Mouse (Mus musculus) midbrain, embryonic 14.5 days (tissue): ENCODE data around the gene Kcnh6. TPM values are rescaled to one million over a fixed set of nuclear protein-coding genes. Genes with fewer than 3 reads are reported as not detected.
A peak's percentile ranks its signal among the peaks of the same experiment; 100 is the strongest.

Source experiments
- ATAC-seq: fragments of 200-750 bp; cut with Nextera tagmentation; 2 replicates; pipeline ENCODE4 v1.8.0; 2017; ENCODE audit warnings: moderate number of reproducible peaks, moderate library complexity; ENCODE audit not compliant: low FRiP score, low TSS enrichment
- DNase-seq: peaks from one replicate; pipeline ENCODE4 v3.0.0-alpha.2; 2015
- H3K27ac ChIP-seq: fragments of 300-500 bp; sonication (generic); replicated peaks from 2 replicates; pipeline ENCODE4 v1.5.1; 2014; ENCODE audit warnings: mild to moderate bottlenecking, low read depth, low read length, moderate library complexity
- H3K27me3 ChIP-seq: fragments of 300-500 bp; sonication (generic); 2 replicates; pipeline ENCODE4 v1.6.1; 2014; ENCODE audit warnings: low read length, control low read depth, mixed read lengths; ENCODE audit not compliant: control insufficient read depth, insufficient read depth
- H3K36me3 ChIP-seq: fragments of 300-500 bp; sonication (generic); 2 replicates; pipeline ENCODE4 v1.6.1; 2014; ENCODE audit warnings: low read length, control low read depth; ENCODE audit not compliant: control insufficient read depth, insufficient read depth
- H3K4me1 ChIP-seq: fragments of 300-500 bp; sonication (generic); 2 replicates; pipeline ENCODE4 v1.6.1; 2014; ENCODE audit warnings: mild to moderate bottlenecking, antibody characterized with exemption, low read length, control low read depth; ENCODE audit not compliant: control insufficient read depth, insufficient read depth
- H3K4me2 ChIP-seq: fragments of 300-500 bp; sonication (generic); 2 replicates; pipeline ENCODE4 v1.6.1; 2014; ENCODE audit warnings: mild to moderate bottlenecking, low read length, moderate library complexity
- H3K4me3 ChIP-seq: fragments of 300-500 bp; sonication (generic); replicated peaks from 2 replicates; pipeline ENCODE4 v1.5.1; 2014; ENCODE audit warnings: low read depth, low read length
- H3K9ac ChIP-seq: fragments of 300-500 bp; sonication (generic); replicated peaks from 2 replicates; pipeline ENCODE4 v1.6.1; 2014; ENCODE audit warnings: mild to moderate bottlenecking, low read length, moderate library complexity
- H3K9me3 ChIP-seq: fragments of 300-500 bp; sonication (generic); 2 replicates; pipeline ENCODE4 v1.6.1; 2016; ENCODE audit warnings: low read length, control low read depth, mixed read lengths; ENCODE audit not compliant: control insufficient read depth
- WGBS: fragments of 180-500 bp; shearing (Covaris S2); extraction: QIAGEN DNeasy Blood & Tissue Kit; methylation state at CpG from one replicate; pipeline ENCODE4 v1.1.7; 2014; 5-methylcytosine and 5-hydroxymethylcytosine counted together
- polyA plus RNA-seq: library from polyadenylated mRNA; unstranded; fragments of >200 nt; fragmentation: Nextera tagmentation; extraction: Ambion mirVana; gene quantifications from 2 replicates; pipeline ENCODE4 v1.2.1, GENCODE M21; 2014

Gene Kcnh6
- polyA plus RNA-seq, 1 experiment from 2014 or later: 1.00 TPM

DNA sequence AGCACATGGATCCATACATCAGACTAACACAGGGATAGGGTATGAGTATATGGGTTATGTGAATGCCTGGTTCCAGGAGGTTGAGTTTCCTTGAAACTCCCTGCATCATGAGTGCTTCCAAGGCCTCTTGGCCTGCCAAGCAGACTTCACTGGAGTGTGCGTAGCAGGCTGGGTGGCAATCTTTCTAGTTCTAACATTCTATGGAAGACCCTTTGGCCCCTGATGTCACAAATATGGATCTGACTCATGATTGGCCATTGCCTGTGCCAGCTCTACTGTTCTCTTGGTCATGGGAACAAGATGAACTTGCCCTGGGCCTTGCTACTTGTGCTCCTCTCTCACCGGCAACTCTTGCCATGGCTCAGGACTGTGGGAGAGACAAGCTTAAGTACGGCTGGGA, 13.5 kb upstream of the Kcnh6 start, which contains the start of gene Ace3:
Ace3 (plus strand) TSS at position 301 of the 400 bp plus-strand sequence.
- no peak for DNase-seq
- no peak within 1 kb of the TSS for H3K9ac ChIP-seq
- H3K4me1 ChIP-seq: no peaks in the 10 kb centered on the region
- WGBS: 95% methylated on average over 3 of the region's 3 CpGs
- no peak within 1 kb of the TSS for H3K4me2 ChIP-seq
- ATAC-seq: no peak
- H3K9me3 ChIP-seq: no peaks in the 10 kb centered on the region
- no peaks in the 10 kb centered on the region for H3K27me3 ChIP-seq
- no peak within 1 kb of the TSS for H3K27ac ChIP-seq
- H3K36me3 ChIP-seq: no peaks in the 10 kb centered on the region
- no peak within 1 kb of the TSS for H3K4me3 ChIP-seq

DNA sequence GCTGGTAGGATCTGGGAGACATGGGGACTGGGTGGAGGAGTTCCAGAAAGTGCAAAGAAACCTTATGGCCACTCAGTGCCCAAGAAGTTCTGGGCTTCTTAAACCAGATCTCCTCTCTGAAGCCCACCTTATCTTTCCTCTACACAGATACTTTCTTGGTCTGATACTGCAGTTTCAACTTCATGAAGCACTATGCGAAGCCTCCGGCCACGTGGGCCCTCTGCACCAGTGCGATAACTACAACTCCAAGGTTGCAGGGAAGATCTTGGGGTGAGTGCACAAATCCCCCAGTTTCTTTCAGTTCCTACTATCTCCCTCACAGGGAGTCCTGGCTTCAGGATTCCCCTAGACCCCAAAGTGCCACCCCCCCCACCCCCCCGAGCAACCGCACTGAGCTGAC, 7.9 kb upstream of the Kcnh6 start:
- Histone ChIP-seq H3K4me3 (no peak overlapping the region), H3K9ac (no peak overlapping the region), H3K9me3 (no peaks in the 10 kb centered on the region), H3K4me1 (no peaks in the 10 kb centered on the region), H3K4me2 (no peak overlapping the region), H3K27ac (no peak overlapping the region), H3K36me3 (no peaks in the 10 kb centered on the region), H3K27me3 (no peaks in the 10 kb centered on the region)
- WGBS: 94% methylated on average over 6 of the region's 6 CpGs
- DNase-seq (no peak), ATAC-seq (no peak)

DNA sequence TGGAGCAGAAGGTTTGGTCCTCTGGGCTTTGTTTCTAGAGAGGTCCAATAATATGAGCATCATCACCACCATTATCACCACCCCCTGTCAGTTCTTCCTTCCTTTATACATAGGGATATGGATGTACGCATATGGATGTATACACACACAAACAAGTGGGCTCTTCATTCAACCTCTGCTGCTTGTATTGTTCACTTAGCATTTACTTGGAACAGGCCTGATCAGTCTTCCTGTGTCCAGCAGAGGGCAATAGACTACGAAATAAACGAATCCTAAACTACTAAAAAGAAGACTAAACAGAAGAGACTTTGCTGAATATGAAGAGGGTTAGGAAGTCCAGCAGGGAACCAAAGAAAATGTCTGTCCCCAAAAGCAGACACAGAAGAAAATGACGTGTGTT, 6.2 kb upstream of the Kcnh6 start:
- H3K27ac ChIP-seq: no peak overlapping the region
- DNase-seq (peak; percentile 62), ATAC-seq (no peak)
- no peaks in the 10 kb centered on the region for H3K27me3 ChIP-seq
- no peaks in the 10 kb centered on the region for H3K9me3 ChIP-seq
- H3K4me3 ChIP-seq: no peak overlapping the region
- H3K4me1 ChIP-seq: no peaks in the 10 kb centered on the region
- H3K36me3 ChIP-seq: no peaks in the 10 kb centered on the region
- 48% methylated on average over 4 of the region's 4 CpGs for WGBS
- H3K4me2 ChIP-seq: no peak overlapping the region
- H3K9ac ChIP-seq: no peak overlapping the region

DNA sequence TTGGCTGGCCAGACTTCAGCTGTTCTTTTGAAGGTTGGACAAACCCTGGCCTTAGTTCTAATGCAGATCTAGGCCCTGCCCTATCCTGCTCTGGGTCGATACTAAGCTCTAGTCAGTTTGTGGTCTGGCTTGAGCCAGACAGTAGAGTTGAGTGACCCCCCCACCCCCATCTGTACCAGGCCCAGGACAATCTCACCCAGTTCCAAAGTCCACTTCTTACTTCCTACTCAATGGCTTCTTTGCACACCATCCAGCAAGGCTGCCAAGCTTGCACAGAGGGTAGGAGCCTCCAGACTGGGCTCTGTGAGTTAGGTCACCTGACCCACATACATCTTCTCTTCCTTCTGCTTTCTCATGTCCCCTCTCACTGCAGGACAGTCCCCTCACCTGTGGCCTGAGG, 3.3 kb upstream of the Kcnh6 start:
- no peaks in the 10 kb centered on the region for H3K27me3 ChIP-seq
- no peak overlapping the region for H3K4me3 ChIP-seq
- H3K36me3 ChIP-seq: no peaks in the 10 kb centered on the region
- H3K27ac ChIP-seq: no peak overlapping the region
- DNase-seq (no peak), ATAC-seq (no peak)
- H3K9me3 ChIP-seq: no peaks in the 10 kb centered on the region
- no peak overlapping the region for H3K9ac ChIP-seq
- H3K4me1 ChIP-seq: 0 out of 2 replicates have a peak, but pooled peaks cover 4% of the 10 kb centered on the region
- H3K4me2 ChIP-seq: no peak overlapping the region
- WGBS: 87% methylated on average over 1 of the region's 1 CpGs

DNA sequence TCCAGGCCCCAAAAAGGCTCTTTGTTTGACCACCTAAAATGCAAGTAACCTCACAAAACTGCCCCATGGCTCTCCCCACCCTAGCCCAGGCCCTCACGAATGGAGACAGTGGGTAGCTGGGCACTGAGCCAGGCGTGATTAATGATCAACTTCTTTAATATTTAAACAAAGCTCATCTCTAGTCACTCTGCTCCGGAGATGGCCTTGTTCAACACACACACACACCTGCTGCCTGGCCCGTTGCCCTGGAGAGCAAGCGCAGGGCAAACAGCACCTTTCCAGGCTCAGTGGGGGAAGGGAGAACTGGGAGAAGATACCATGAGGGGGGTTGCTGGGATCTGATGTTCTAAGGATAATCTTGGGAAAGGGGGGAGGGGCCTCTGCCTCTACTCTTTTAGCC, 2.0 kb upstream of the Kcnh6 start:
- WGBS: 39% methylated on average over 5 of the region's 5 CpGs
- H3K36me3 ChIP-seq: no peaks in the 10 kb centered on the region
- DNase-seq: peak; percentile 21

DNA sequence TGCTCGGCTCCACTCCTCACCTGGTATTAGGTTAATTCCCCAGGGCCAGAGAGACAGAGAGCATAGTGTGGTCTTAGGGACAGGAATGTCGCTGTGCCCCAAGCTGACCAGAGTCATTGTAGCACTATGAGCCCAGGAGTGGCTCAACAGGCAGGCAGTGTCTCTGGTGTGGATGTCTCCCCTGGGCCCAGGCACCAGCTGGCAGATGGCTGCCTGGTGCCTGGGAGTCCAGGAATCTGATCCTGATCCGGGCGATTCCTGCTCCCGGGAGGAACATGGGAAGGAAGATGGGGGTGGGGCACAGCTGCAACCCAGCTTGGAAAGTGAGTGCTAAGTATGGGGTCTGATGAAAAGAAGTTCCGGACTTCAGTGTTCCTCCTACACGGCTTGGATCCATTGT, 4.8 kb downstream of the Kcnh6 start:
- no peak for ATAC-seq

More for the DNA sequence above, 2.0 kb upstream of the Kcnh6 start:
- H3K4me1 ChIP-seq: 0 out of 2 replicates have a peak, but pooled peaks cover 4% of the 10 kb centered on the region
- H3K9me3 ChIP-seq: no peaks in the 10 kb centered on the region
- no peak overlapping the region for H3K9ac ChIP-seq
- no peak overlapping the region for H3K27ac ChIP-seq
- H3K4me3 ChIP-seq: no peak overlapping the region
- ATAC-seq: no peak
- H3K4me2 ChIP-seq: no peak overlapping the region
- no peaks in the 10 kb centered on the region for H3K27me3 ChIP-seq

DNA sequence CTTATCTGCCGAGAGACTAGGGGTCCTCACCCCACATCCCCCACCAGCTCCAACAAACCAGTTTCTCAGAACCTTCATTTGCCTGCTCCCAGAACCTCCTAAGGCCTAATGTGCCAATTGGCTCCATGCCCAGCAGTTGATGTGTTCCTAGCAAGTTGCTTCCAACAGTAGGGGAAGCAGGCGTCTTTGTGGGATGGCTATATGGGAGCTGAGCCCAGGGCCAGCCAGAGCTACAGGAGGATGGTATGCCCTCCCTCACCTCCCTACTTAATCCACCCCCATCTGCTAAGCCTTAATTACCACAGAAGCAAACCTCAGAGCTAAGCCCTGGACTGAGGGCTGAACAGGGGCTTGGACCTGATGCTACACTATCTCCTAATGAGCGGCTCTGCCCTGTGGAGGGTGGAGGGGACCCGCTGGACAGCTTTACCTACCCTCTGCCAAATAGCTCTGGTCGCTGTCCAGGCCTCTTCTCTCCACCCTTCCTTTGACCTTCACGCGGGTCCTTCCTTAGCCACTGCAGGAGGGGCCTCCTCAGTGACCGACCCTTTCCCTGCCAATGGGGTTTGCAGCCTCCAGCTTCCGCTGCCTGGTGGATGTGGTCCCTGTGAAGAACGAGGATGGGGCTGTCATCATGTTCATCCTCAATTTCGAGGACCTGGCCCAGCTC, 5.8 kb downstream of the Kcnh6 start:
- 0 out of 2 replicates have a peak, but pooled peaks cover 2% of the 10 kb centered on the region for H3K4me1 ChIP-seq
- H3K4me3 ChIP-seq: no peak overlapping the region
- H3K36me3 ChIP-seq: no peaks in the 10 kb centered on the region
- H3K9me3 ChIP-seq: no peaks in the 10 kb centered on the region
- ATAC-seq (no peak), DNase-seq (peak; percentile 62)
- H3K27ac ChIP-seq: no peak overlapping the region
- H3K9ac ChIP-seq: no peak overlapping the region
- no peaks in the 10 kb centered on the region for H3K27me3 ChIP-seq
- no peak overlapping the region for H3K4me2 ChIP-seq
- 73% methylated on average over 11 of the region's 11 CpGs for WGBS

More for the DNA sequence above, 4.8 kb downstream of the Kcnh6 start:
- Histone ChIP-seq H3K27me3 (no peaks in the 10 kb centered on the region), H3K4me1 (0 out of 2 replicates have a peak, but pooled peaks cover 7% of the 10 kb centered on the region), H3K36me3 (no peaks in the 10 kb centered on the region), H3K27ac (no peak overlapping the region), H3K9me3 (no peaks in the 10 kb centered on the region), H3K4me2 (no peak overlapping the region), H3K4me3 (no peak overlapping the region), H3K9ac (no peak overlapping the region)
- no peak for DNase-seq
- WGBS: 47% methylated on average over 7 of the region's 7 CpGs

DNA sequence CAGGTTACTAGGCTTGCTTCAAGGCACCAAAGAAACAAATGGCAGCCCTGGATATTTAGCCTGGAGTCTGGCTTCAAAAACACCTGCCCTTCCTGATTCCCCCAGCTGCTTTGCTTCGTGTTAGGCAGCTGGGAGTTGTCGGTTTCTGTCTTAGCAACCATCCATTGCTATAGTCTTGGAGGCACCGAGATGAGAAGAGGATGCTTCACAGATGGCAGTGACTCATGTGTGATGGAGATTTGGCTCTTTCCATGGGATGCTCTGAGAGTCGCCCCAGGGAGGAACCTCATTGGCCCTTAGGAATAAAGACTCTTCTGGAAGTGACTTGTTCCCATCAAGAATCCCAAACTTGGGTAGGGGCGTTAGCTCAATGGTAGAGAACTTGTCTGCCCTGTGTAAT, 8.5 kb downstream of the Kcnh6 start:
- Histone ChIP-seq H3K4me1 (0 out of 2 replicates have a peak, but pooled peaks cover 6% of the 10 kb centered on the region), H3K36me3 (no peaks in the 10 kb centered on the region), H3K27me3 (no peaks in the 10 kb centered on the region), H3K9ac (no peak overlapping the region), H3K4me2 (no peak overlapping the region), H3K4me3 (no peak overlapping the region), H3K9me3 (no peaks in the 10 kb centered on the region), H3K27ac (no peak overlapping the region)
- ATAC-seq: no peak
- no peak for DNase-seq
- 83% methylated on average over 5 of the region's 5 CpGs for WGBS
